Mouse (Mus musculus) embryonic facial prominence, embryonic 11.5 days (tissue): ENCODE results near the gene Tln2. TPM values are rescaled to one million over a fixed set of nuclear protein-coding genes. Genes with fewer than 3 reads are reported as not detected.

Experiments
- ATAC-seq: fragments of 200-750 bp; cut with Nextera tagmentation; replicated peaks from 2 replicates; pipeline ENCODE4 v1.8.0; 2017; ENCODE audit warnings: low read depth; ENCODE audit not compliant: insufficient number of reproducible peaks, low FRiP score, low TSS enrichment
- DNase-seq: peaks from one replicate; pipeline ENCODE4 v3.0.0-alpha.2; 2015; ENCODE audit warnings: low spot score
- H3K27ac ChIP-seq: fragments of 300-500 bp; sonication (generic); replicated peaks from 2 replicates; pipeline ENCODE4 v1.5.1; 2014; ENCODE audit warnings: mild to moderate bottlenecking, low read depth, low read length, control low read depth
- H3K27me3 ChIP-seq: fragments of 300-500 bp; sonication (generic); 2 replicates; pipeline ENCODE4 v1.6.1; 2014; ENCODE audit warnings: mild to moderate bottlenecking, low read length, moderate library complexity, mixed read lengths; ENCODE audit not compliant: control insufficient read depth, insufficient read depth
- H3K36me3 ChIP-seq: fragments of 300-500 bp; sonication (generic); replicated peaks from 2 replicates; pipeline ENCODE4 v1.6.1; 2014; ENCODE audit warnings: low read depth, mild to moderate bottlenecking, low read length, moderate library complexity, mixed read lengths; ENCODE audit not compliant: control insufficient read depth, insufficient read depth
- H3K4me1 ChIP-seq: fragments of 300-500 bp; sonication (generic); 2 replicates; pipeline ENCODE4 v1.6.1; 2014; ENCODE audit warnings: low read length, mixed read lengths; ENCODE audit not compliant: control insufficient read depth, insufficient read depth
- H3K4me2 ChIP-seq: fragments of 300-500 bp; sonication (generic); 2 replicates; pipeline ENCODE4 v1.6.1; 2014; ENCODE audit warnings: low read depth, mild to moderate bottlenecking, control low read depth, low read length, moderate library complexity
- H3K4me3 ChIP-seq: fragments of 300-500 bp; sonication (generic); 2 replicates; pipeline ENCODE4 v1.5.1; 2014; ENCODE audit warnings: low read depth, low read length, control low read depth
- H3K9ac ChIP-seq: fragments of 300-500 bp; sonication (generic); replicated peaks from 2 replicates; pipeline ENCODE4 v1.6.1; 2014; ENCODE audit warnings: mild to moderate bottlenecking, control low read depth, low read length
- H3K9me3 ChIP-seq: fragments of 300-500 bp; sonication (generic); replicated peaks from 2 replicates; pipeline ENCODE4 v1.6.1; 2016; ENCODE audit warnings: mild to moderate bottlenecking, low read length, inconsistent platforms, mixed read lengths; ENCODE audit not compliant: control insufficient read depth
- WGBS: fragments of 180-500 bp; shearing (Covaris S2); extraction: QIAGEN DNeasy Blood & Tissue Kit; methylation state at CpG from one replicate; pipeline ENCODE4 v1.1.7; 2014; 5-methylcytosine and 5-hydroxymethylcytosine counted together
- polyA plus RNA-seq: library from polyadenylated mRNA; unstranded; fragments of >200 nt; fragmentation: Nextera tagmentation; extraction: Ambion mirVana; gene quantifications from 2 replicates; pipeline ENCODE4 v1.2.1, GENCODE M21; 2014

Tln2 gene
- polyA plus RNA-seq, 1 experiment from 2014 or later: 25.3 TPM

GRCm38 (mm10) chr9:67264896-67265295 is 294.6 kb downstream of the Tln2 start:
- H3K9ac ChIP-seq: no peak overlapping the region
- H3K4me3 ChIP-seq: no peak overlapping the region
- no peak overlapping the region for H3K4me2 ChIP-seq
- H3K27me3 ChIP-seq: no peaks in the 10 kb centered on the region
- no peaks in the 10 kb centered on the region; the same call in 1 of the 2 replicates for H3K4me1 ChIP-seq
- ATAC-seq (no peak), DNase-seq (no peak)
- no peak overlapping the region for H3K27ac ChIP-seq
- H3K36me3 ChIP-seq: no peaks in the 10 kb centered on the region
- no peaks in the 10 kb centered on the region for H3K9me3 ChIP-seq
- 84% methylated on average over 2 of the region's 2 CpGs for WGBS

GRCm38 (mm10) chr9:67260835-67261599 is 298.5 kb downstream of the Tln2 start:
- Histone ChIP-seq H3K9me3 (no peaks in the 10 kb centered on the region), H3K4me2 (no peak overlapping the region)
- DNase-seq: no peak

GRCm38 (mm10) chr9:67250141-67250540 is 309.4 kb downstream of the Tln2 start:
- DNase-seq: no peak
- Histone ChIP-seq H3K4me1 (no peaks in the 10 kb centered on the region), H3K4me2 (no peak overlapping the region), H3K4me3 (no peak overlapping the region), H3K9me3 (no peaks in the 10 kb centered on the region), H3K27ac (no peak overlapping the region), H3K27me3 (no peaks in the 10 kb centered on the region), H3K9ac (no peak overlapping the region), H3K36me3 (no peaks in the 10 kb centered on the region)
- 49% methylated on average over 2 of the region's 2 CpGs for WGBS
- ATAC-seq: no peak

More at GRCm38 (mm10) chr9:67260835-67261599, 298.5 kb downstream of the Tln2 start:
- ATAC-seq: peak; percentile 23; the same call in 1 of the 2 replicates
- Histone ChIP-seq H3K27ac (no peak overlapping the region), H3K27me3 (no peaks in the 10 kb centered on the region), H3K9ac (no peak overlapping the region), H3K4me3 (no peak overlapping the region), H3K4me1 (no peaks in the 10 kb centered on the region), H3K36me3 (no peaks in the 10 kb centered on the region; the same call in 1 of the 2 replicates)
- WGBS: 29% methylated on average over 13 of the region's 13 CpGs

- H3K36me3 ChIP-seq: no peaks in the 10 kb centered on the region
- H3K9me3 ChIP-seq: no peaks in the 10 kb centered on the region
- no peaks in the 10 kb centered on the region for H3K27me3 ChIP-seq
- H3K4me2 ChIP-seq: no peak overlapping the region
- DNase-seq (no peak), ATAC-seq (no peak)
- H3K9ac ChIP-seq: no peak overlapping the region
- WGBS: 91% methylated on average over 10 of the region's 10 CpGs
- no peaks in the 10 kb centered on the region for H3K4me1 ChIP-seq
- H3K4me3 ChIP-seq: no peak overlapping the region
- H3K27ac ChIP-seq: no peak overlapping the region
Measured at GRCm38 (mm10) chr9:67247365-67247950, 312.0 kb downstream of the Tln2 start.

GRCm38 (mm10) chr9:67245265-67245664 is 314.2 kb downstream of the Tln2 start:
- Histone ChIP-seq H3K4me2 (no peak overlapping the region), H3K27me3 (no peaks in the 10 kb centered on the region), H3K9me3 (no peaks in the 10 kb centered on the region), H3K4me3 (no peak overlapping the region), H3K4me1 (no peaks in the 10 kb centered on the region), H3K27ac (no peak overlapping the region), H3K9ac (no peak overlapping the region), H3K36me3 (no peaks in the 10 kb centered on the region)
- 96% methylated on average over 2 of the region's 2 CpGs for WGBS
- no peak for DNase-seq
- ATAC-seq: no peak

GRCm38 (mm10) chr9:67241683-67242082 is 317.8 kb downstream of the Tln2 start:
- H3K27me3 ChIP-seq: no peaks in the 10 kb centered on the region
- no peak overlapping the region for H3K4me3 ChIP-seq
- H3K27ac ChIP-seq: no peak overlapping the region
- no peak for ATAC-seq
- H3K4me2 ChIP-seq: no peak overlapping the region
- no peaks in the 10 kb centered on the region for H3K9me3 ChIP-seq
- no peaks in the 10 kb centered on the region for H3K36me3 ChIP-seq
- no peaks in the 10 kb centered on the region for H3K4me1 ChIP-seq
- H3K9ac ChIP-seq: no peak overlapping the region
- DNase-seq: no peak
- 92% methylated on average over 5 of the region's 5 CpGs for WGBS

- Histone ChIP-seq H3K9ac (no peak overlapping the region), H3K4me1 (no peaks in the 10 kb centered on the region), H3K4me3 (no peak overlapping the region), H3K4me2 (no peak overlapping the region), H3K36me3 (no peaks in the 10 kb centered on the region), H3K9me3 (no peaks in the 10 kb centered on the region), H3K27me3 (no peaks in the 10 kb centered on the region), H3K27ac (no peak overlapping the region)
- 87% methylated on average over 9 of the region's 9 CpGs for WGBS
- DNase-seq: no peak
- ATAC-seq: no peak
Measured at GRCm38 (mm10) chr9:67240456-67240855, 319.0 kb downstream of the Tln2 start.

GRCm38 (mm10) chr9:67236987-67237386 is 322.5 kb downstream of the Tln2 start:
- Histone ChIP-seq H3K9me3 (no peaks in the 10 kb centered on the region), H3K4me1 (no peaks in the 10 kb centered on the region), H3K27me3 (no peaks in the 10 kb centered on the region), H3K27ac (no peak overlapping the region), H3K9ac (no peak overlapping the region), H3K4me2 (no peak overlapping the region), H3K4me3 (no peak overlapping the region), H3K36me3 (no peaks in the 10 kb centered on the region)
- WGBS: 66% methylated on average over 3 of the region's 3 CpGs
- ATAC-seq (no peak), DNase-seq (no peak)
